ENCODE assay signal across 9 mouse cellular contexts in genomic region chr13:25187326-25187710, GRCm38 (mm10).
DNase-seq lines count a peak whose midpoint lies in the region; ATAC-seq lines count a peak whose summit lies in the region.
"Had no signal": no experiment of that assay in that cellular context is flagged by ENCODE, and none has a peak within 500 bp of the region (broad histone marks: within the 10 kb centered on the region; RNA-seq: fewer than 3 reads in every experiment).

No protein-coding gene starts in this region.

- no peak for ATAC-seq in heart, embryonic 14.5 days (ENCODE audit: insufficient number of reproducible peaks, insufficient read depth, low FRiP score, low read depth)
- ATAC-seq in forebrain, embryonic 11.5 days (replicated peaks; ENCODE audit: low FRiP score), result peak; percentile 56; the same call in 1 of the 2 replicates
- ATAC-seq in limb, embryonic 13.5 days (ENCODE audit: low FRiP score, low read depth), result peak; percentile 60
- no peak for ATAC-seq in activated CD4-positive, CD25-positive, alpha-beta regulatory T cell, adult 4 months
- ATAC-seq: Patski had no signal

- H3K9me3 ChIP-seq in heart, embryonic 14.5 days (ENCODE audit: control insufficient read depth, low read length), result no peaks in the 10 kb centered on the region
- H3K9me3 ChIP-seq in forebrain, embryonic 11.5 days (ENCODE audit: control insufficient read depth, low read length), result no peaks in the 10 kb centered on the region
- H3K9me3 ChIP-seq in limb, embryonic 13.5 days, result no peaks in the 10 kb centered on the region

- no peaks in the 10 kb centered on the region for H3K27me3 ChIP-seq in heart, embryonic 14.5 days (ENCODE audit: control insufficient read depth, insufficient read depth, low read length)
- H3K27me3 ChIP-seq in forebrain, embryonic 11.5 days (ENCODE audit: control insufficient read depth, insufficient read depth, low read length), result no peaks in the 10 kb centered on the region
- no peaks in the 10 kb centered on the region for H3K27me3 ChIP-seq in limb, embryonic 13.5 days
- H3K27me3 ChIP-seq: Patski had no signal

- 7% methylated on average over 6 of the region's 6 CpGs for WGBS in heart, embryonic 14.5 days
- 3% methylated on average over 6 of the region's 6 CpGs for WGBS in forebrain, embryonic 11.5 days
- 4% methylated on average over 6 of the region's 6 CpGs for WGBS in limb, embryonic 13.5 days

- intact Hi-C loops in heart, postnatal 36 days (cut with DNase I), result no loop called here

- no peaks in the 10 kb centered on the region for H3K36me3 ChIP-seq in heart, embryonic 14.5 days (ENCODE audit: control insufficient read depth, insufficient read depth, low read length)
- no peaks in the 10 kb centered on the region for H3K36me3 ChIP-seq in forebrain, embryonic 11.5 days (ENCODE audit: control insufficient read depth, insufficient read depth, low read length)
- H3K36me3 ChIP-seq in limb, embryonic 13.5 days, result no peaks in the 10 kb centered on the region

- H3K4me1 ChIP-seq in heart, embryonic 14.5 days (ENCODE audit: control insufficient read depth in 2 of 2, insufficient read depth in 2 of 2, low read length in 2 of 2), result 0 out of 4 replicates have a peak, but pooled peaks cover 2 to 7% of the 10 kb centered on the region in 2 experiments
- H3K4me1 ChIP-seq in forebrain, embryonic 11.5 days (replicated peaks; ENCODE audit: control insufficient read depth, insufficient read depth, low read length), result no peaks in the 10 kb centered on the region
- peaks cover 22% of the 10 kb centered on the region for H3K4me1 ChIP-seq in limb, embryonic 13.5 days

- H3K27ac ChIP-seq in heart, embryonic 14.5 days (replicated peaks in 1 of 2; ENCODE audit: control insufficient read depth in 1 of 2, insufficient read depth in 1 of 2, low read depth in 2 of 2, low read length in 2 of 2), result no peak overlapping the region
- no peak overlapping the region for H3K27ac ChIP-seq in forebrain, embryonic 11.5 days (ENCODE audit: low read depth, low read length)
- H3K27ac ChIP-seq in limb, embryonic 13.5 days, result peak overlapping the region; percentile 74; the same call in 1 of the 2 replicates

- no peak overlapping the region for H3K4me3 ChIP-seq in heart, embryonic 14.5 days (ENCODE audit: control insufficient read depth in 1 of 2, insufficient read depth in 1 of 2, low read depth in 1 of 2, low read length in 2 of 2)
- H3K4me3 ChIP-seq in forebrain, embryonic 11.5 days (ENCODE audit: low read depth, low read length), result no peak overlapping the region
- H3K4me3 ChIP-seq in limb, embryonic 13.5 days, result peak overlapping the region; percentile 18

- peak overlapping the region; percentile 34 for H3K4me2 ChIP-seq in heart, embryonic 14.5 days (ENCODE audit: low read length)
- 0 out of 2 replicates have a peak overlapping the region, but pooled peaks have one; percentile 21 for H3K4me2 ChIP-seq in forebrain, embryonic 11.5 days (ENCODE audit: low read depth, low read length, severe bottlenecking)
- H3K4me2 ChIP-seq in limb, embryonic 13.5 days (replicated peaks), result peak overlapping the region; percentile 55

- DNase-seq in heart, postnatal 36 days, result no peak
- DNase-seq in Muller cell, postnatal 12 days (ENCODE audit: inconsistent ontology term), result peak; percentile 10
- DNase-seq in forebrain, embryonic 11.5 days (ENCODE audit: low spot score), result peak; percentile 56
- DNase-seq in spleen, postnatal 4 days (ENCODE audit: low spot score in 2 of 2), result no peak
- no peak for DNase-seq in thymus, adult 18-20 months

- H3K9ac ChIP-seq in heart, embryonic 14.5 days (ENCODE audit: low read length), result no peak overlapping the region
- H3K9ac ChIP-seq in forebrain, embryonic 11.5 days (ENCODE audit: low read length), result no peak overlapping the region
- peak overlapping the region; percentile 43; the same call in 1 of the 2 replicates for H3K9ac ChIP-seq in limb, embryonic 13.5 days

Comparison
In these comparisons a context has a peak if more than half of its experiments do, and no peak if none do; other contexts are left out.
1. ATAC-seq: peak in forebrain, embryonic 11.5 days (single experiment) and limb, embryonic 13.5 days (single experiment); none in heart, embryonic 14.5 days (single experiment) and activated CD4-positive, CD25-positive, alpha-beta regulatory T cell, adult 4 months (single experiment).
2. DNase-seq: peak in Muller cell, postnatal 12 days (single experiment) and forebrain, embryonic 11.5 days (single experiment); none in heart, postnatal 36 days (0 of 2), spleen, postnatal 4 days (0 of 2) and thymus, adult 18-20 months (0 of 2).
3. Peak in every context shown above with its lines, with median percentiles within 50 percentile points of each other: H3K4me2 ChIP-seq.